Mouse (Mus musculus): Measurements from ENCODE around the gene Adamts6.

DNA sequence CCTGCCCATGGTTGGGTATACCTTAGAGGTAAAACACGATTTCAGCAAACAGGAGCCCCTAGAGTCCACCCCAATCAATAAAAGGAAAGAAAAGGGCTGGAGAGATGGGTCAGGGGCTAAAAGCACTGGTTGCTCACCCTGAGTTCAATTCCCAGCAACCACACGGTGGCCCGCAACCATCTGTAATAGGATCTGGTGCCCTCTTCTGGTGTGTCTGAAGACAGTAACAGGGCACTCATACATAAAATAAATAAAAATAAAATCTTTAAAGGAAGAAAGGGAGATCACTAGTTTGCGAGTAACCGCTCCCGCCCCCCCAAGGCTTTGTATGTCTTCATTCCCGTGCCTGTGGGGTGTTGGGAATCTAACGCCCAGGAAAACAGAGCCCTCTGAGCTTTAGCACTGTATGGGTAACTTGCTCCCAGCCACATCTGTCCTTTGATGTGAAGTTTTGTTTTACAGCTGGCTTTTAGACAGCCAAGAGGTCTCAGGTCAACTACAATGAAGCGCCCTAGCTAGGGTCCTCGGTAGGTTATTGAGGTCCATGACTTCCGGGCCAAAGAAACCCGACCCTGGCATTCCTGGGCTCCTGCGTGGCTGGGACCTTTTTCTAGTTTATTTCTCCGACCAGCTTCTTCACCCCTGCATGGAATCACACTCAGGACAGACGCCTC lies 230.1 kb downstream of the Adamts6 start:
- TF ChIP-seq CTCF (IDR thresholded peaks at IDR 0.05; ENCODE audit: low read depth, low read length) = no peak
- no peak for TF ChIP-seq POLR2A (IDR thresholded peaks at IDR 0.05; ENCODE audit: insufficient read depth, low read length)
- TF ChIP-seq EP300 (IDR thresholded peaks at IDR 0.05; ENCODE audit: insufficient read depth, low read depth, low read length) = no peak
